Mouse (Mus musculus): ENCODE data around the gene Casq2.

The Casq2 gene

DNA sequence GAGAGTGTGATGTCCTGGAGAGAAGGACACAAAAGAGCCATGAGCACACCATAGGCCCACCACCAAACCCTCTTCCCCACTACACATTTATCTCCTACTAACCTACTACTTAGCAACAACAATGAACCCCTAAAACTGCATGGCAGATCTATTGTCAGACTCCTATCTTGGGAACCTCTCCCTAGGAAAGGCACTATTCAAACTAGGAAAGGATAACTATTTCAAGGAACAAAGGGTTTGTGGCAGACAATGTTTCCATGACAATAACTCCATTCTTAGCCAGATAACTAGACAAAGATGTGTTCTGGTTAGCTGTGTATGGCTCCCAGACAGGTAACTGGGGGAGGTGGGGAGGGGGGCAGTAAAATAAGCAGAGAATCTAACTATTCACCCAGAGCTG is 104.4 kb downstream of the Casq2 start:
- in situ Hi-C loops (cut with MboI, MseI): no loop called here

- in situ Hi-C loops (cut with MboI, MseI): no loop called here
Observed at GRCm38 (mm10) chr3:102191575-102191974, 105.4 kb downstream of the Casq2 start.

- in situ Hi-C loops (cut with MboI, MseI): no loop called here
Observed at GRCm38 (mm10) chr3:102192621-102193020, 106.4 kb downstream of the Casq2 start.

- in situ Hi-C loops (cut with MboI, MseI): no loop called here
Observed at GRCm38 (mm10) chr3:102193488-102194290, 107.5 kb downstream of the Casq2 start.

GRCm38 (mm10) chr3:102194291-102195051 is 108.3 kb downstream of the Casq2 start:
- in situ Hi-C loops (cut with MboI, MseI): no loop called here

GRCm38 (mm10) chr3:102195762-102196161 is 109.5 kb downstream of the Casq2 start:
- in situ Hi-C loops (cut with MboI, MseI): no loop called here

All from T-helper 2 cell (primary cell).